Mouse (Mus musculus): Measurements from ENCODE around the gene Vmp1.

The Vmp1 gene

DNA sequence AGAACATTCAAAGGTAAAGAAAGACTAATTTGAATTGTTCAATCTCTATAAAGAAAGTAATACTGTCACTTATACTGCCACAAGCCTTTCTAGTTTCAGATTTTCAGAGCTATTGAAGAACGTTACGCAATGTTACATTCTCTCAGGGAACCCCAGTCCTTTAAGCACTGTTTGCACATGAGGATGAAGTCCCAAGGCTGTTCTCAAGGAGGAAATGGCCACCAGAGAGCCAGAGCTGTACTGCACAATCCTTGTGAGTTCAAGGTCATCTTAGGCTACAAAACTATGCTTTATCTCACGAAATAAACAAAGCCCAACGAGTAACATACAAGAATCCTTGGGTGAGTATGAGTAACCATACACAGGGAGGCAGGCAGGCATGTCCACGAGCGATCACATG, 49.2 kb downstream of the Vmp1 start:
- DNase-seq (ENCODE audit: low spot score in 2 of 2): no peak

DNA sequence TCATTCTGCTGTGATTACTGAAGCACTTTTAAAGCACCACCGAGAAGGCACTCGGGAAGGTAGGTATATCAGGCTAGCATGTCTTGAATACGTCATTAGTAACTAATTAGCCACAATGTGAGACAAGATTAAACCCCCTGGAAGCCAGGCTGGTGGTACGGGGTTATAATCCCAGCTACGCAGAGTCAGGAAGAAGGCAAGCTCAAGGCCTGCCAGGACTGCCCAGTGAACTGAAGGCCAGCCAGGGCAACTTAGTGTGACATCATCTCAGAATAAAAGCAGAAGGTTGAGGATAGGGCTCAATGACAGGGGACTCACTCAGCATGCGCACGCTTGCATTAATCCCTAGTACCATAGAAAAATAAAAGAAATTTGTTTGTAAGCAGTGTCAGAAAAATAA, 53.7 kb downstream of the Vmp1 start:
- DNase-seq (ENCODE audit: low spot score in 2 of 2): no peak

DNA sequence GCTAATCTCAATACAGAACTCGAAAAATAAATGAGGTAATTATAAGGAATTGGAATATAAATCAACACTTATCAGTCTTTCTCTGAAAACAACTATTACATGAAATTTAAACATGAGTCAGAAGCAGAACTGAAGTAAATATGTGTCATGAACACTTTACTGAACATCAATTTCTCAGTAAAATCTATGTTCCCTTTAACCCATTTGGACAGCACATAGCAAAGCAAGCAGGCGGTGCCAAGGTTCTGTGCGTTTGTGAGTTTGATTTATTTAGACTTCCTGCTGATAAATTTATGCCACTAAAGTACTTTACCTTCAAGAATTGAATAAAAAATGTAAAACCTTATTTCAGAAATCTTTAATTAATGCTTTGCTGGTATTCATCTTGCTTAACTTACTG, 54.2 kb downstream of the Vmp1 start:
- DNase-seq (ENCODE audit: low spot score in 2 of 2): no peak

DNA sequence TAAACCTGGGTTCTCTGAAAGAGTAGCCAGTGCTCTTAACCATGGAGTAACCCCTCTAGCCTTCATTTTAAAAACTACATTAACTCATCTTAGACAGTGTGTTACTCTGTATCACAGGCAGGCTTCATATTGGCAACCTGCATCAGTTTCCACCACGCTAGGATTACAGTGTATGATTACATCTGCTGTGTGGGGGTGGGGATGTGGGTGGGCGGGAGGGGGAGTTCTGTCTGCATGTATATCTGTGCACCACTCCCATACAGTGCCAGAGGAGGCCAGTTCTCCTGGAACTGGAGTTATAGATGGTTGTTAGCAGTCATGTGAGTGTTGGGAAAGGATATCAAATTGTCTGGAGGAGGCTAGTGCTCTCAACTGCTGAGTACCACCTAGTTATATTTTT, 55.2 kb downstream of the Vmp1 start:
- DNase-seq (ENCODE audit: low spot score in 2 of 2): no peak

DNA sequence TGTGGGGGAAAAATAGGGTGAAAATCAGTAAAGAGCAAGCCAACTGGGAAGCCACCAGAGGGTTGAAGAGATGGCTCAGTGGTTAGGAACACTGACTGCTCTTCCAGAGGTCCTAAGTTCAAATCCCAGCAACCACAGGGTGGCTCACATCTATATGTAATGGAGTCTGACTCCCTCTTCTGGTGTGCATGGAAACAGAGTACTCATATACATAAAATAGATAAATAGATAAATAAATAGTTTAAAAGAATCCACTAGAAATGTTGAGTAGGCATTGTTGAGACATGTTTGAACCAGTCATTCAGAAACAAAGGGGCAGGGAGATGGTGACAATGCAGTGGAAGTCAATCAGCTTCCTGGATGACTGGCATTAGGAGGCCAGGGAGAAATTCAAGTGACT, 56.0 kb downstream of the Vmp1 start:
- no peak for DNase-seq (ENCODE audit: low spot score in 2 of 2)

DNA sequence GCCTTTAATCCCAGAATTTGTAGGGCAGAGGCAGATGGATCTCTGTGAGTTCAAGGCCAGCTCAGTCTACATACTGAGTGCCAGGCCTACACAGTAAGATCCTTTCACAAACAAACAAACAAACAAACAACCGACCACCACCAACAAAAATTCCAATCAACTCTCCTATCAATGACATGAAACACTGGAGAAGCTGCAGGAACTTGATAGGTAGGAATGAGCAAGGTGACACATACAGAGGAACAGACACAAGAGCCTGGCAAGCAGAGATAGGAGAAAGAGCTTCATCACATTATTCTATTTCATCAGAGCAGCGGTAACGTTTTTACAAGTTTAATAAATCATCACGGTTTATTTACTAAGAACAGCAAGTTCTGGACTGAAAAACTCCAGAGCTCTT, 56.9 kb downstream of the Vmp1 start:
- DNase-seq (ENCODE audit: low spot score in 2 of 2): no peak

DNA sequence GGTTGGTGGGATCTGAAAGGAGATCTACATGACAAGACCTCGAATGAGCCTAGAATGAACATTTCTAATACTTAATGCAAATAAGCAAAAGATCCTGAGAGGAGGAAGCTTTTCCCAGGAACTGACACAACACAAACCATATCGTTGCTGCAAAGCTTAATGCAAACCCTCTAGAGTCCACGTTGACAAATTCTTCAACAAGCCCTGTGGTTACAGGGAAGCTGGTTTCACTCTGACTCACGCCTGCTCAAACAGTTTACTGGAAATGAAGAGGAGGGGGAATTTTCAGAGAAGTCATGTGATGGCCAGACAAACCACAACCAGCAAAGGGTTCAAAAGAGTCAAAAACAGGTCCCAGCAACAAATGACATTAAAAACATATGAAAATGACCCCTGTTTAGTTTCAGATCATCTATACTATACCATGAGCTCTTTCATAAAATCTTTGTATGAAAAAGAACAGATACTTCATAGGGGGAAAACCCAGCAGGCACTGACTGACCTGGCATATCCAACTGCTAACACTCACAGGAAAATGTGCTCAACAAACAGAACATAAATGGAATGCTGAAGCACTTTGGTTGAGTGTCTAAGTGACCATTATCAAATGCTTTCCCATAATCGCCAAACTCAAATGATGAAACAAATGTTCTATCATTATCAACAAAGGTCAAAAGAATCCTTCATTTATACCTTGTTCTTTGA, 59.2 kb downstream of the Vmp1 start:
- no peak for DNase-seq (ENCODE audit: low spot score in 2 of 2)

DNA sequence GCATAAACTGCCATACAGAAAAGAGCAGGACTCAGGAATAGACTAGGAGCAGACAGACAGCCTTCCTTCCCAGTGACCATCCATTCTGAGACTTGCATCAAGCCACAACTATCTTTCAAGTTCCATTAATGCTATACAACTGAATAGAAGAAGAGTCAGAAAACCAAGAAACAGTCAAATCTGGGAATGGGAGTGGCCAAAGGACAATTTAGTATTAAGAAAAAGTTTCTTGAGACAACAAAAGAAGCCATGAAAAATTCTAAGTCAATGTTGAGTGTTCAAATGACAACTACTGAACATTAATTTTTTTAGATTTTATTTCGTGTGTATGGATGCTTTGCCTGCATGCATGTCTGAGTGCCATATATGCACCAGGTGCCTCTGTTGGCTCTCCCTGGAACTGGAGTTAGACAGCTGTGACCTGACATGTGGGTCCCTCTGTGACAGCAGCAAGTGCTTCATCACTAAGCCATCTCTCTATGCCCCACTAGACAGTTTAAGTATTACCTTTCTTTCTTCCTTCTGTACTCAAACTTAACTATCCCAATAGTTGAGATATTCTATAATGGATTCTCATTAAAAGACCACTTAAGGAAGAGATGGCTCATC, 60.1 kb downstream of the Vmp1 start:
- no peak for DNase-seq (ENCODE audit: low spot score in 2 of 2)

DNA sequence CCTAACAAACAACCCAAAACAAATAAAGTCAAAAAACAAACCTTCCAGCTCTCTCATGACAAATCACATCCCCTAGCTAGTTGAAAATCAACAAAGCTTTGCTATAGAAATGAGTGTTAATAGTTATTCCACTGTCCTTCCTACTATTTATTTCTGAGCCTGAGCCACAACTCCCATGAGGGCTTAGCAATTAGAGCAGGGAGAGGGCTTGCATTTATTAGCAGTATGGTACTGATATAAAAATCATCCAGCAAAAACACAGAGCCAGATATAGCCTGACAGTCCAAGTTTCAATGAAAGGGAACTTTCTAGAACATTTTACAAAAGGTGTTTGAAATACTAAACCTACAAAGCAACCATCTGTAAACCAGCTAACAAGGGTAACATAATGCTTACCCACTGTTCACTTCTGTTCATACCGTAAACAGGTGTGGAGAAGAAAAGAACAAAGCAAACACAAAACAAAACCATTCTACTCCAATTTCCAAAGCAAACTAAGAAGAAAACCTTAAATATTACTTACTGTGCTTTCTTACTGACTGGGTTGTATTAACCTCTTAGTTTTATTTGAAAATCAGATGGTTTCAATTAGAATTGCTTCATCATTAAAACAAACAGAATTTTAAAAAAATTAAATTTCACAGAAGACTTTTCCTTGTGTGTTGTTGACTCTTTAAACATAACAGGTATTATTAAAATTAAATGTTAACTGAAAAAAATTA, 61.3 kb downstream of the Vmp1 start:
- DNase-seq (ENCODE audit: low spot score in 2 of 2): no peak

DNA sequence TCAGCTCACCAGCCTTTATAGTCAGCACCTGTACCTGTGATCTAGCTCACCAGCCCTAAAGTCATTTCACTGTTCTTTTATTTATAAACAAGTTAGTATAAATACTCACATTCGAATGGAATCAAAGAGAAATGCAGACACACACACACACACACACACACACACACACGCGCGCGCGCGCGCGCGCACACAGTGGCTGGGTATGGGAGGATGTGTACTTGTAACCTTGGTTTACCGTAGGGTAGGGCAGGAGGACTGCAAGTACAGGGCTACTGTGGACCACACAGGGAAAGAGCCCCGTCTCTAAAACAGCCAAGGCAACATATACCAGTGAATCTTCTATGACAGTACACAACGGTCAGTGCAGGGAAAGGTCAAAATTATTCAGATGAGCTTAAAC, 62.5 kb downstream of the Vmp1 start:
- no peak for DNase-seq (ENCODE audit: low spot score in 2 of 2)

DNA sequence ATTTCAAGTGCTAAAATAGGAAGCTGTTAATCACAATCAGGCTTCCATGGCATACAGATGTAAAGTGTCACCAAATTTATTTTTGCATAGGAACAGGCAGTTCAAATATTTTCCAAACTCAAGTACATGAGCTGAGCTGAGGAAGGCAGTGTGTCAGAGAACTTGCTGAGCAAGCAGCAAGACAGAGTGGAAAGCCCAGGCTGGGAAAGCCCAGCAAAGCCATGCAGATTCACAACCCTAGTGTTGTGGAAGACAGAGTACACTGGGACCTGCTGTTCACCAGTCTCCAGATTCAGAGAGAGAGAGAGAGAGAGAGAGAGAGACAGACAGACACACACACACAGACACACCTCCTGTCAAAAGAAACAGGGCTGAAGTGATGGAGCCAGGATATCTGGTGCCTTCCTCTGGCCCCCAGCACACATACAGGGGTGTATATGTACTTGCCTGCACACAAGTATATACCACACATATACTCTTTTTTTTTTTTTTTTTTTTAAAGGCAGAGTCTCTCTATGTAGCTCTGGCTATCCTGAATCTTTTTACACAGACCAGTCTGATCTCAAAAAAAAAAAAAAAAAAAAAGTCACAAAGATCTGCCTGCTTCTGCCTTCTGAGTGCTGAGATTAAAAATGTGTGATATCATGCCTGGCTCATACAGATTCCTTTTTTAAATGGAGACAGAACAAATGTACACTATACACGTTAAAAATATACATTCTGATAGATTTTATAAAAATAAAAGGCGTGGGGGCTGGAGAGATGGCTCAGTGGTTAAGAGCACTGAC, 64.9 kb downstream of the Vmp1 start:
- DNase-seq (ENCODE audit: low spot score in 2 of 2): no peak

DNA sequence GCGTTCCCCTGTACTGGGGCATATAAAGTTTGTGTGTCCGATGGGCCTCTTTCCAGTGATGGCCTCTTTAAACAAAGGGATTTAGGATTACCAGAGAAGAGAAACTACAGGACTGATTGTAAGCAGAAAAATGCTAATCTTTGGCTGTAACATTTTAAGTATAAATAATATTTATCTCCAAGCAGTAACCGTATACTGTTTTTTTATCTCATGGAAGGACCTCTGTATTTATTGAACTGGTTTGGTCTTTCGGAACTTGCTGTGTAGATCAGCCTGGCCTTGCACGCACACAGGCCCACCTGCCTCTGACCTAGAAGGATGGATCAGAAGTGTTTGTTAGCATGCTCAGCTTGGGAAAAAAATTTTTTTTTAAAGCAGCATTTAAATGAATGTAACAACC, 69.0 kb downstream of the Vmp1 start:
- DNase-seq (ENCODE audit: low spot score in 2 of 2): no peak

DNA sequence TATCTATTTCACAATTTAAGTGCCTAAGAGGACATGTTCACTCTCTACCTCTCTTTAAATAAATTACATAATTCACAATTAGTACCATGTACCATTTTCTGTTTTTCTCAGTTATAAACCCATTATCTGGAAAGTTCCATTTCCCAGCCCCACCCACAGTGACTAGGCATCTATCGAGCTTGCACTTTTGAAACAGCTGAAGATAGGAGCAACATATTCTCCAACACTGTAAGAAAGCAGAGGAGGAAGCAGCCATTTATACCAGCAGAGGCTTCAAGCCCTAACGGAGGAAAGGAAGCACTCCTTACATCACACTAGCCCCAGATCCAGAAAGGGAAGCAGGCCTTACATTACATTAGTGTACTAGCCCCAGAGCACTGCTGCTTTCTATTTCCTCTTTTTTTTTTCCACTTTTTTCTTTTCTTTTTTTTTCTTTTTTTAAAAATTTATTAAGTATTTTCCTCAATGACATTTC, 69.5 kb downstream of the Vmp1 start:
- DNase-seq (ENCODE audit: low spot score in 2 of 2): no peak

DNA sequence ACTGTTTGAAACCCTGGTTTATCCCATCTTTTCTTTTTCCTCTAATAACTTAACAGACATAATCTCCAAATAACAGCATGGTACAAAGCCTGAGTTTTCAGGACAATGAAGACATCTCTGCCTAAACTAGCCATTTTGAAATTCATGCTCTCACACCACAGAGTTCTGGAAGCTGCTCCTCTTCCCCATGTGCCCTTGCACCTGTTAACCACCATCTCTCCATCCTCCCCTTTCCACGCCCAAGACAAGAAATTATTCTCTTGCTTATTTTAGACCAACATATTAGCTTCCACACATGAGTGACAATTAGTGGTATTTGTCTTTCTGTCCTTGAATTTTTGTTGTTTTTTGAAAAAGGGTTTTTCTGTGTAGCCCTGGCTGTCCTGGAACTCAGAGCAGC, 71.6 kb downstream of the Vmp1 start:
- no peak for DNase-seq (ENCODE audit: low spot score in 2 of 2)

DNA sequence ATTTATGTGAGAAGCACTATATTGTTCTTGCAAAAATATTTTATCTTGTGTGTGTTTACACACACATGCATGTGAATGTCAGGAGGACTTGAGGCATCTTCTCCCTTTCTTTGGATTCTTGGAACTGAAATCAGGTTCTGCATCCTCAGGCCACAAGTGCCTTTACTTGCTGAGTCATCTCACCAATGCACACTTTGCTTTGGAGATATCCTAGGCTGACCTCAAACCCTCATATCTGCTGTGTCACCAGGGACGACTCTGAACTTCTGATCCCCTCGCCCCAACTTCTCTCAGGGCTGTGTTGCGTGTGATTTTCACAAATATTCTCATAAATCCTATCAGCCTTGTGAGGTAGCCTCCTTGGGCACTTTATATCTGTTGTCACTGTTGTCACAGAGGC, 73.4 kb downstream of the Vmp1 start:
- no peak for DNase-seq (ENCODE audit: low spot score in 2 of 2)

DNA sequence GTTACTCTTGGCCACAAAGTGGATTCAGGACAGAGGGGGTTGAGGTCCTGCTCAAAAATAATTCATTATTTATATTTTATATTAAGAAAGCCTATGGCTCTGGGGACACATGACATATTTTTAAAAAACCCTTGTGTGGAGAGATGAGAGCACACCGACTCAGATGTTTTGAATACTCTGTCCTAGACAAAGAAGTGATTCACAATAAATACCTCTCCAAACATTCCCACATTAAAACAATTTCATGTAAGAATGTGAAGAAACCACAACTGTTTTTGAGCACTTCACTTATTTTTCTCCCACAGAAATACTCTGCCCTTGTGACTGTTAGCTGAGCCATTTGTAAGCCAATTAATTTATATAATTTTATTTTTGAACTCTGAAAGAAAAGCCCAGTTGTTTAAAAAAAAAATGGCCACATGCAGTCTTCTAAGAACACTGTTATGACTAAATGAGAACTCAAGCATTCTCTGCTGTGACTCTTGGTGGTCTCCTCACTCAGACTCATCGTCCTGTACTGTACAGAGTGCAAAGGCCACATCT, 75.8 kb downstream of the Vmp1 start:
- DNase-seq (ENCODE audit: low spot score in 2 of 2): no peak

DNA sequence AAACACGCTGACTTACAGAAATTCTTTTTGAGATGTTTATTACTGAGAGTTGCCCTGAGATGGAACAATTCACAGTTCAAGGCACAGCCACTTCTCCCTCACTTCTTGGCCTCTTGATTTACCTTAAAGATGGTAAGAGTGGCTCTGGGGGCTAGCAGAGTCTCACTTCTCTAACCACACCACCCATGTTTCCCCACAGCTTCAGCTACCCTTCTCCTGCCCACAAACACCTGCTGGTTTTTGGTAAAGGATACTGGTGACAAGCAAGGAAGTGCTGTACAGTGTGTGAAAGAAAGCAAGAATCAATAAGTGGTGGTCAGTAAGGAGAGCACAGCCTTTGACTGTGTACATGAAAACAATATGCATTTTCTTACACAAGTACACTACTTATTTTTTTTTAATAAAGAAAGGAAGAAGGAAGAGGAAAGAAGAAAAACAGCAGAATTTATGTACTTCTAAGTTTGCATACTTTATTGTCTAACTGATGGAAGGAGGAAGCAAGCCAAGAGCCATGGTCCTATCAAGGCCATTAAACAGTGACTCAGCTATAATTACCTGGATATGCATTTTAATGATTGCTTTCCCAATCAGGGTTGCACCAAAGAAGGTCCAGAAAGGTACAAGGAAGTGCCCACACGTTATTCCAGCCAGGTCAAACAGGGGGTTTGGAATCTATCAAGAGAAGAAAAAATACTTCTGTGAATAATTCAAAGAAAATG, 76.9 kb downstream of the Vmp1 start:
- DNase-seq (ENCODE audit: low spot score in 2 of 2): no peak

DNA sequence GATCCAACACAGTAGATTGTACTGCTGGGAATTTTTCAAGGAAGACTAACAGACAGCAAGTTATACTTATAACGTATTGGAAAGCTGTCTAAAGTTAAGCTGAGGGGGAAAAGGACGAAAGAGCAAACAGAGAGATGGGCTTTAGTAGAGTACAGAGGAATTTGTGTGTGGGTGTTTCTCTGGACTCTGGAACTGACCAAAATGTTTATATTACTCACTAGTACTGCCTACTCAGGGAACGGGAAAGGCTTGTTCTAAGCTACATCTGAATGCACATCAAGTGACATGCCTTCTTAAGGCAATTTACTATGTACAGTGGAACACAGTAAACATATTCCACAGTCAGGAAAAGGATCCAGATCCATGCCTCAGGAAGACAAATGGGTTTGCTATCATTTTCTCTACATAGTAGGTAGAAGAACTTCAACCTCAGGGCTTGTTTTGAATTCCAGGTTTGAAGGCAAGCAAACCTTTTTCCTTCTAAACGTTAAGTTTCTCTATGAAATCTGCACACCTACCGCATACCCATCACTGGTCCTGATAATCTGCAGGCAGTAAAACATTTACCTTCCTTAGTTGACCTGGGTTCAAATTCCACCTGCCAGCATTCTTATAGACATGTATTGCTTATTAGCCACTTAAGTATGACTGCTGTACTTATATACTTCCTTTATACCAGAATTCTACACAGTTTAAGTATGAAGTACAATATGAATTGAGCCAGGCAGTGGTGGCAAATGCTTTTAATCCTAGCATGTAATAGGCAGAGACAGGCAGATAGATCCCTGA, 78.7 kb downstream of the Vmp1 start:
- no peak for DNase-seq (ENCODE audit: low spot score in 2 of 2)

DNA sequence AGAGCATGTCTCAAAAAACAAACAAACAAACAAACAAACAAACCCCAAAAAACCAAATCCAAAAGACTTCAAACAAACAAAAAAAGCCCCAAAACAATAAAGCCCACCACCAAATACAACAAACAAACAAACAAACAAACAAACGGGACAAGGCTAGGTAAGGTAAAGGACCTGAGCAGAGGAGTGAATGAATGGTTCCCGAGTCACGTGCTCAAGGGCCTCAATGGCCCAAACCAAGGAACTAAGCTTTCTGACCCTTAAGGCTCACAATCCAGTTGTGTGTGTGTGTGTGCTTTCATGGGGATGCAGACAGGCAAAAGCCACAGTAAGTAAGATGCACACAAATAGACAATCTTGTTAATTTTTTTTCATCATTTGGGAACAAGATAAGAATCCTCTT, 79.3 kb downstream of the Vmp1 start:
- no peak for DNase-seq (ENCODE audit: low spot score in 2 of 2)

DNA sequence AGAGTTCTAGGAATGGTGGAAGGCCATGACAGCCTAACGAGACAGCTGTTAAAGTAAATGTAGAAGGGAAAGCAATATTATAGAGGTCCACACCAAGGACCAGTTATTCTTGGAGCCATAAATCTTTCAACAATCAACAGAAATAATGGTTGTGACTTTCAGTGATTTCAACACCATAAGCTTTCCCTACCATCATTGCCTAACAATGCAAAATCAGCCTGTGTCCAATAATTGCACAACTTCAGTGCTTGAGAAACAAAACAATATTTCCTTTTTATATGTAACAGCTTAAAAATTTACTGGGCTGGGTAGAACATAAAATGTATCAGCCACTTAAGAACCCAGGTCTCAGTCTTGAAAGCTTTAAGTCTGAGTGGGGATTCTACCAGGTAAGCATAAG, 79.9 kb downstream of the Vmp1 start:
- no peak for DNase-seq (ENCODE audit: low spot score in 2 of 2)

DNA sequence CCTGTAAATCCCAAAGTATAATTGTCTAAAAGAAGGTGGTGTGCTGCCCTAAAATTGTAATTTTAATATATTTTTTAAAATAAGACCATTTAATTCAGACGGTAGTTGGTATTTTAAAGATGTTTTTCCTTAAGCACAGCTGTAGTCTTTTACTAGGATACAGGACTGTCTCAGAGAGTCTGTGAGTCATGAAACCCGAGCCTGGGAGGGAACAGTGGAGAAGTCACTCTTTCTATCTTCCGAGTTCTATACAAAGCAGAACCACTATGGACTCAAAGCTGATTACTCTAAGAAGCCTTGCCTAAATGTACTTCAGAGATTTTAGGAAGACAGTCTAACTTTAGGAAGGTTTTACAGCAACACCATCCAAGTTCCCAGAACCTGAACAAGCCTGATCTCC, 81.5 kb downstream of the Vmp1 start:
- no peak for DNase-seq (ENCODE audit: low spot score in 2 of 2)

All from frontal cortex, postnatal 14 days (tissue).